Comparison of ENCODE assay signal across 8 mouse cellular contexts in genomic region chr7:34606729-34607128, GRCm38 (mm10). TPM values are rescaled to one million over a fixed set of nuclear protein-coding genes. Genes with fewer than 3 reads are reported as not detected.
DNase-seq lines count a peak whose midpoint lies in the region; ATAC-seq and TF ChIP-seq lines count a peak whose summit lies in the region.

No protein-coding gene starts in this region.

- peak in 1 of 2 experiments; percentile 16 for DNase-seq in layer of hippocampus, adult 2 months (ENCODE audit: low spot score in 2 of 2)
- no peak for DNase-seq in layer of hippocampus, adult 9-10 months (ENCODE audit: low spot score)
- DNase-seq in forebrain, embryonic 10.5 days (ENCODE audit: extremely low spot score, low spot score) = peak; percentile 36
- peak; percentile 58 for DNase-seq in kidney, postnatal 10 days
- peak; percentile 39 for DNase-seq in neural tube, embryonic 10.5 days (ENCODE audit: extremely low spot score, low spot score)
- DNase-seq in T-cell, adult 2 months (ENCODE audit: low spot score) = no peak

- H3K4me3 ChIP-seq in layer of hippocampus, adult 2 months = 0 out of 2 replicates have a peak overlapping the region, but pooled peaks have one; percentile 22
- no peak overlapping the region for H3K4me3 ChIP-seq in forebrain, embryonic 10.5 days

- peaks cover 54% of the 10 kb centered on the region for H3K4me1 ChIP-seq in forebrain, embryonic 10.5 days

- peaks cover 13% of the 10 kb centered on the region for H3K27me3 ChIP-seq in forebrain, embryonic 10.5 days (ENCODE audit: poor library complexity, severe bottlenecking)

- H3K9me3 ChIP-seq in forebrain, embryonic 10.5 days = no peaks in the 10 kb centered on the region

- no peaks in the 10 kb centered on the region for H3K36me3 ChIP-seq in forebrain, embryonic 10.5 days (replicated peaks)

- H3K27ac ChIP-seq in layer of hippocampus, adult 2 months = 0 out of 2 replicates have a peak overlapping the region, but pooled peaks have one; percentile 14
- H3K27ac ChIP-seq in forebrain, embryonic 10.5 days = peak overlapping the region; percentile 83

- no peak for TF ChIP-seq CTCF in layer of hippocampus, adult 2 months (conservative IDR thresholded peaks at IDR 0.05)

- WGBS in forebrain, embryonic 10.5 days = 26% methylated on average over 11 of the region's 11 CpGs

- no peak for ATAC-seq in megakaryocyte progenitor cell, adult 5-6 weeks (replicated peaks; ENCODE audit: poor library complexity)
- no peak for ATAC-seq in inflammation-experienced regulatory T-cells, adult 6 months

RNA-seq across cellular contexts. Expression of gene Kctd15, which starts 49.8 kb away (rescaled TPM):
- 10 to 100 TPM; 11.2 to 11.5 TPM for total RNA-seq in layer of hippocampus, adult 2 months (2021)
- 57.1 and 61.0 TPM in 2 replicates for polyA plus RNA-seq in forebrain, embryonic 10.5 days (2016; fragmentation: Nextera tagmentation; extraction: Ambion mirVana)
- total RNA-seq in megakaryocyte progenitor cell, adult 5-6 weeks (2015) = 0.22 TPM in 1 of 2 replicates, not detected in the other
- not detected in 2 replicates for total RNA-seq in megakaryocyte progenitor cell, adult 5-6 weeks (2017)
- polyA plus RNA-seq in inflammation-experienced regulatory T-cells, adult 6 months (2017; shearing (Covaris generic)) = not detected

Comparison
In these comparisons a context has a peak if more than half of its experiments do, and no peak if none do; other contexts are left out.
1. DNase-seq: peak in forebrain, embryonic 10.5 days (single experiment), kidney, postnatal 10 days (single experiment) and neural tube, embryonic 10.5 days (single experiment); none in layer of hippocampus, adult 9-10 months (single experiment) and T-cell, adult 2 months (single experiment).
2. RNA of gene Kctd15, which starts 49.8 kb away (total RNA-seq): 11.2 to 11.5 TPM in layer of hippocampus, adult 2 months; 0.22 TPM in megakaryocyte progenitor cell, adult 5-6 weeks; every median in the first group is over 4 times any median in the second.